Mouse (Mus musculus) kidney, postnatal 25 days (tissue): ENCODE data around the gene Ssxb5.
"Not testable (repeated sequence)": the region's sequence is repeated elsewhere in the genome, so short reads cannot be mapped to it uniquely, and the experiment has no call there.

ENCODE experiments used
- DNase-seq, 2 experiments: peaks; one replicate each; pipeline ENCODE4 v3.0.0; 2021; ENCODE audit warnings: mixed read lengths in 2 of 2

Gene Ssxb5

DNA sequence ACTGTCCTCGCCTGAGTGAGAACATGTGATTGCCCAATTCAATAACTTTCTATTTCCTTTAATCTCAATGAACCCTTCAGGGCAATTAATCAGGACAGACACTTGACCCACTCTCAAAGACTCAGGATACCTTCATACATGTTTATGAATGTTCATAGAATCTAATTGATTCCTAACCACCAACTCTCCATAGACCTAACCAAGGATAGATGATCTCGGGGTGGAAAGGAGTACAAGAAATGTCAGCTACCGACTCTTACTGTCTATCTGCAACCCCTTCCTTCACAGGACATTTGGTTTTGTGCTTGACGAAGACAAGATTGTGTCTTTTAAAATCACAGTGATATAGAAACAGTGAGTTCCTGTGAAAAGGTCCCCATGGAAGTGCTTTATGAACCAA lies at the start of gene Ssxb5:
Ssxb5 (plus strand) TSS at position 301 of the 400 bp plus-strand sequence.
- DNase-seq, result not testable (repeated sequence)

DNA sequence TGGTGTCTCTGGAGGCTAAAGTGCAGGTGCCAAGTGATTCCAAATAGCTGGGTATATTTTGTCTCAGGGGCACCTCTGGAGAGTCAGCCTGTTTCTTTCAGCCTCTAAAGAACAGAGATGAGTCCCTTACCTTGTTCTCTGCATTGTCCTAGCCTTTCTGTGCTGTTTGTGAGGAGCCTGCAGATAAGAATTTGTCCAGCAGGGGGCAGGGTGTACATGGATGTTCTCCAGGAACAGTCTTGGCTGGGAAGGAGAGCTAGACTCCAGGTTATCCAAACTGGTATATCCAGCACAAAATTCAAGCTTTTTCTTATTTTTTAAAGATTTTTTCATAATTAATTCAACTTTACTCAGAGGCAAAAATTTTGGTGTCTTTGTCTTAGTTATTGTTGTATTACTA lies 28.6 kb downstream of the Ssxb5 start:
- peak; percentile 40 to 75 for DNase-seq

- no peak for DNase-seq
Measured at GRCm38 (mm10) chrX:8843694-8844093, 40.2 kb downstream of the Ssxb5 start, which contains the start of gene Gm6592. TSS of gene Gm6592 (plus strand) at chrX:8843994.

GRCm38 (mm10) chrX:8852486-8852885 lies 49.0 kb downstream of the Ssxb5 start:
- DNase-seq, result no peak
